In genomic region chr11:85667741-85668140, GRCm38 (mm10) we compare ENCODE assay signal across 12 mouse cellular contexts.
DNase-seq lines count a peak whose midpoint lies in the region; ATAC-seq and TF ChIP-seq lines count a peak whose summit lies in the region.
"Had no signal": no experiment of that assay in that cellular context is flagged by ENCODE, and none has a peak within 500 bp of the region (broad histone marks: within the 10 kb centered on the region; RNA-seq: fewer than 3 reads in every experiment).

No protein-coding gene starts in this region.

- H3K9me3 ChIP-seq in heart, embryonic 16.5 days (replicated peaks; ENCODE audit: control insufficient read depth, low read length): no peaks in the 10 kb centered on the region
- no peaks in the 10 kb centered on the region for H3K9me3 ChIP-seq in neural tube, embryonic 13.5 days
- H3K9me3 ChIP-seq in intestine, postnatal 0 days (ENCODE audit: control insufficient read depth): no peaks in the 10 kb centered on the region
- H3K9me3 ChIP-seq in stomach, embryonic 16.5 days (replicated peaks; ENCODE audit: control insufficient read depth, low read length): no peaks in the 10 kb centered on the region

- no peak overlapping the region for H3K9ac ChIP-seq in heart, embryonic 16.5 days (ENCODE audit: low read length)
- H3K9ac ChIP-seq in heart, adult 2 months (ENCODE audit: low read depth, low read length): no peak overlapping the region
- no peak overlapping the region for H3K9ac ChIP-seq in neural tube, embryonic 13.5 days
- H3K9ac ChIP-seq in intestine, postnatal 0 days (ENCODE audit: low read depth, low read length): no peak overlapping the region
- peak overlapping the region; percentile 4; the same call in 1 of the 2 replicates for H3K9ac ChIP-seq in stomach, embryonic 16.5 days (ENCODE audit: low read length)
- H3K9ac ChIP-seq: liver, embryonic 14.5 days had no signal

- no peaks in the 10 kb centered on the region for H3K79me2 ChIP-seq in heart, adult 2 months (replicated peaks; ENCODE audit: control insufficient read depth, insufficient read depth, low read length)

- no peak overlapping the region for H3K4me3 ChIP-seq in heart, embryonic 16.5 days (ENCODE audit: low read length)
- H3K4me3 ChIP-seq in heart, adult 2 months: no peak overlapping the region
- H3K4me3 ChIP-seq in neural tube, embryonic 13.5 days: no peak overlapping the region
- H3K4me3 ChIP-seq in intestine, postnatal 0 days (ENCODE audit: low read depth, low read length): no peak overlapping the region
- H3K4me3 ChIP-seq in stomach, embryonic 16.5 days (replicated peaks; ENCODE audit: low read length): peak overlapping the region; percentile 7; the same call in 1 of the 2 replicates

- WGBS in heart, embryonic 16.5 days: 40% methylated on average over 9 of the region's 9 CpGs
- 43% methylated on average over 9 of the region's 9 CpGs for WGBS in heart, adult 2 months
- 49% methylated on average over 9 of the region's 9 CpGs for WGBS in neural tube, embryonic 13.5 days
- WGBS in intestine, postnatal 0 days: 48% methylated on average over 9 of the region's 9 CpGs
- WGBS in stomach, embryonic 16.5 days: 21% methylated on average over 9 of the region's 9 CpGs

- no peaks in the 10 kb centered on the region for H3K27me3 ChIP-seq in heart, embryonic 16.5 days (ENCODE audit: control insufficient read depth, insufficient read depth, low read length)
- H3K27me3 ChIP-seq in heart, adult 2 months (ENCODE audit: control insufficient read depth, insufficient read depth, low read length): no peaks in the 10 kb centered on the region
- no peaks in the 10 kb centered on the region for H3K27me3 ChIP-seq in neural tube, embryonic 13.5 days
- H3K27me3 ChIP-seq in intestine, postnatal 0 days (replicated peaks; ENCODE audit: control insufficient read depth, insufficient read depth, low read length): no peaks in the 10 kb centered on the region
- H3K27me3 ChIP-seq in stomach, embryonic 16.5 days (ENCODE audit: control insufficient read depth, insufficient read depth, low read length): no peaks in the 10 kb centered on the region

- no peak for TF ChIP-seq EP300 in heart, adult 2 months (IDR thresholded peaks at IDR 0.05; ENCODE audit: insufficient read depth, low read depth, low read length)

- no peak for ATAC-seq in heart, embryonic 16.5 days (replicated peaks; ENCODE audit: extremely low read depth, insufficient read depth, low FRiP score)
- no peak for ATAC-seq in neural tube, embryonic 13.5 days (ENCODE audit: low read depth)
- no peak for ATAC-seq in intestine, postnatal 0 days
- ATAC-seq in stomach, embryonic 16.5 days (ENCODE audit: insufficient read depth, low FRiP score): no peak
- ATAC-seq: forebrain, embryonic 16.5 days had no signal

- no peak for TF ChIP-seq CTCF in heart, adult 2 months (IDR thresholded peaks at IDR 0.05)
- TF ChIP-seq CTCF in intestine, postnatal 0 days (IDR thresholded peaks at IDR 0.05; ENCODE audit: low read depth): no peak

- TF ChIP-seq POLR2A in heart, adult 2 months (IDR thresholded peaks at IDR 0.05; ENCODE audit: insufficient read depth, low read depth, low read length): no peak

- H3K4me1 ChIP-seq in heart, embryonic 16.5 days (ENCODE audit: control insufficient read depth, insufficient read depth, low read length): peaks cover 8% of the 10 kb centered on the region
- no peaks in the 10 kb centered on the region for H3K4me1 ChIP-seq in heart, adult 2 months (ENCODE audit: control insufficient read depth, insufficient read depth, low read length)
- H3K4me1 ChIP-seq in neural tube, embryonic 13.5 days (replicated peaks): peaks cover 16% of the 10 kb centered on the region
- H3K4me1 ChIP-seq in intestine, postnatal 0 days (replicated peaks; ENCODE audit: control insufficient read depth, insufficient read depth, low read length): no peaks in the 10 kb centered on the region
- H3K4me1 ChIP-seq in stomach, embryonic 16.5 days (ENCODE audit: control insufficient read depth, insufficient read depth, low read length): peaks cover 8% of the 10 kb centered on the region

- no peaks in the 10 kb centered on the region for H3K36me3 ChIP-seq in heart, embryonic 16.5 days (ENCODE audit: control insufficient read depth, insufficient read depth)
- no peaks in the 10 kb centered on the region for H3K36me3 ChIP-seq in heart, adult 2 months (ENCODE audit: control insufficient read depth, insufficient read depth, low read length)
- H3K36me3 ChIP-seq in neural tube, embryonic 13.5 days: no peaks in the 10 kb centered on the region
- no peaks in the 10 kb centered on the region for H3K36me3 ChIP-seq in intestine, postnatal 0 days (ENCODE audit: control insufficient read depth, insufficient read depth)
- no peaks in the 10 kb centered on the region for H3K36me3 ChIP-seq in stomach, embryonic 16.5 days (ENCODE audit: control insufficient read depth, insufficient read depth, low read length)

- H3K4me2 ChIP-seq in heart, embryonic 16.5 days (ENCODE audit: low read depth, low read length): peak overlapping the region; percentile 42
- H3K4me2 ChIP-seq in neural tube, embryonic 13.5 days: no peak overlapping the region
- H3K4me2 ChIP-seq in intestine, postnatal 0 days (replicated peaks; ENCODE audit: low read depth): peak overlapping the region; percentile 24; the same call in 1 of the 2 replicates
- H3K4me2 ChIP-seq in stomach, embryonic 16.5 days (ENCODE audit: low read depth, low read length): peak overlapping the region; percentile 38; the same call in 1 of the 2 replicates

- intact Hi-C loops in heart, adult 2 months (cut with DNase I): no loop called here

- no peak overlapping the region for H3K27ac ChIP-seq in heart, embryonic 16.5 days (ENCODE audit: low read length)
- H3K27ac ChIP-seq in heart, adult 2 months: no peak overlapping the region
- H3K27ac ChIP-seq in neural tube, embryonic 13.5 days (replicated peaks): peak overlapping the region; percentile 29; the same call in 1 of the 2 replicates
- H3K27ac ChIP-seq in intestine, postnatal 0 days (ENCODE audit: low read depth, low read length): no peak overlapping the region
- H3K27ac ChIP-seq in stomach, embryonic 16.5 days (ENCODE audit: low read length): peak overlapping the region; percentile 50
- H3K27ac ChIP-seq: liver, embryonic 14.5 days had no signal

- DNase-seq in heart, adult 2 months: no peak
- DNase-seq in neural tube, embryonic 10.5 days (ENCODE audit: extremely low spot score, low spot score): no peak
- DNase-seq in thymus, postnatal 10 days (ENCODE audit: low spot score in 2 of 2): no peak
- DNase-seq in spleen, adult 18-20 months: no peak
- DNase-seq: cerebellum, postnatal 10 days; kidney, adult 2 months had no signal

Comparison
In these comparisons a context has a peak if more than half of its experiments do, and no peak if none do; other contexts are left out.
1. H3K27ac ChIP-seq: peak in neural tube, embryonic 13.5 days (single experiment) and stomach, embryonic 16.5 days (single experiment); none in heart, embryonic 16.5 days (single experiment), heart, adult 2 months (single experiment) and intestine, postnatal 0 days (single experiment).